Mouse (Mus musculus): Measurements from ENCODE around the gene Capn15. TPM values are rescaled to one million over a fixed set of nuclear protein-coding genes. Genes with fewer than 3 reads are reported as not detected.

The Capn15 gene
- total and polyA plus RNA-seq, 3 experiments, result 2.1 to 11.5 (median 6.0) TPM

- Histone ChIP-seq H3K36me3 (replicated peaks in 1 of 2; ENCODE audit: control insufficient read depth in 1 of 2, insufficient read depth in 1 of 2, low read length in 1 of 2) (peaks cover 33 to 68% of the 10 kb centered on the region in 2 experiments), H3K9ac (ENCODE audit: insufficient read depth, low read depth) (no peak overlapping the region), H3K9me3 (replicated peaks; ENCODE audit: low read length) (no peaks in the 10 kb centered on the region), H3K27me3 (replicated peaks) (no peaks in the 10 kb centered on the region), H3K4me1 (ENCODE audit: control insufficient read depth in 1 of 2, insufficient read depth in 2 of 2) (peaks cover 0 to 16% of the 10 kb centered on the region in 2 experiments; a peak in 2 of 4 replicates), H3K79me2 (replicated peaks; ENCODE audit: control insufficient read depth, extremely low read depth, insufficient read depth, poor library complexity, severe bottlenecking) (no peaks in the 10 kb centered on the region), H3K4me2 (ENCODE audit: insufficient read depth, low read depth, poor library complexity, severe bottlenecking) (no peak overlapping the region), H3K4me3 (replicated peaks in 1 of 3; ENCODE audit: low read depth in 2 of 3, low read length in 2 of 3, poor library complexity in 1 of 3) (no peak overlapping the region), H3K27ac (ENCODE audit: insufficient read depth, low read depth) (no peak overlapping the region)
- in situ Hi-C loops (cut with MboI; ENCODE audit: low pct_ligation_motif_present, low pct_unique_long_range_greater_than_20kb, low sequenced_read_pairs), result no loop called here
- no peak for DNase-seq (ENCODE audit: extremely low read depth)
- dilution Hi-C loops (cut with MboI; ENCODE audit: extremely low pct_ligation_motif_present, extremely low pct_unique_long_range_greater_than_20kb, low sequenced_read_pairs), result no loop called here
- TF ChIP-seq ZNF384 (IDR thresholded peaks at IDR 0.05; ENCODE audit: low read depth, low read length) (no peak), POLR2A (IDR thresholded peaks at IDR 0.05; ENCODE audit: low read depth, low read length) (no peak), ZC3H11A (IDR thresholded peaks at IDR 0.05; ENCODE audit: low read depth, low read length) (no peak), BHLHE40 (IDR thresholded peaks at IDR 0.05; ENCODE audit: low read depth, low read length) (no peak), ZKSCAN1 (IDR thresholded peaks at IDR 0.05; ENCODE audit: borderline replicate concordance, low read depth, low read length) (no peak), MAFK (IDR thresholded peaks at IDR 0.05; ENCODE audit: insufficient replicate concordance, low read length) (no peak), JUND (conservative IDR thresholded peaks at IDR 0.05; ENCODE audit: low read depth, low read length) (no peak), KAT2A (IDR thresholded peaks at IDR 0.05; ENCODE audit: insufficient replicate concordance, low read length) (no peak)
Measured at GRCm38 (mm10) chr17:25992274-25992673, 6.7 kb upstream of the Capn15 start.

- no peaks in the 10 kb centered on the region for H3K9me3 ChIP-seq (replicated peaks; ENCODE audit: low read length)
- H3K4me2 ChIP-seq (ENCODE audit: insufficient read depth, low read depth, poor library complexity, severe bottlenecking), result no peak overlapping the region
- H3K9ac ChIP-seq (ENCODE audit: insufficient read depth, low read depth), result no peak overlapping the region
- dilution Hi-C loops (cut with MboI; ENCODE audit: extremely low pct_ligation_motif_present, extremely low pct_unique_long_range_greater_than_20kb, low sequenced_read_pairs), result no loop called here
- no peak for TF ChIP-seq KAT2A (IDR thresholded peaks at IDR 0.05; ENCODE audit: insufficient replicate concordance, low read length)
- TF ChIP-seq NRF1 (IDR thresholded peaks at IDR 0.05; ENCODE audit: low read depth, low read length), result no peak
- TF ChIP-seq TBP (conservative IDR thresholded peaks at IDR 0.05; ENCODE audit: low read depth, low read length), result no peak
- TF ChIP-seq NELFE (IDR thresholded peaks at IDR 0.05; ENCODE audit: low read depth, low read length), result no peak
- TF ChIP-seq USF2 (conservative IDR thresholded peaks at IDR 0.05; ENCODE audit: low read depth, low read length), result no peak
- no peak for TF ChIP-seq MAX (IDR thresholded peaks at IDR 0.05; ENCODE audit: low read length)
- TF ChIP-seq MYC (IDR thresholded peaks at IDR 0.05; ENCODE audit: low read depth, low read length), result no peak
- no peak for TF ChIP-seq ZKSCAN1 (IDR thresholded peaks at IDR 0.05; ENCODE audit: borderline replicate concordance, low read depth, low read length)
- no peak for TF ChIP-seq RCOR1 (conservative IDR thresholded peaks at IDR 0.05; ENCODE audit: low read depth, low read length)
- TF ChIP-seq GABPA (IDR thresholded peaks at IDR 0.05; ENCODE audit: insufficient replicate concordance, low read depth, low read length), result no peak
- no peak for TF ChIP-seq E2F4 (IDR thresholded peaks at IDR 0.05; ENCODE audit: insufficient replicate concordance, low read depth, low read length)
- no peak for TF ChIP-seq BHLHE40 (IDR thresholded peaks at IDR 0.05; ENCODE audit: low read depth, low read length)
- TF ChIP-seq SIN3A (IDR thresholded peaks at IDR 0.05; ENCODE audit: low read length), result no peak
- no peak for TF ChIP-seq ZNF384 (IDR thresholded peaks at IDR 0.05; ENCODE audit: low read depth, low read length)
- no peak for TF ChIP-seq HCFC1 (IDR thresholded peaks at IDR 0.05; ENCODE audit: low read depth, low read length)
- TF ChIP-seq USF1 (IDR thresholded peaks at IDR 0.05; ENCODE audit: low read depth, low read length), result no peak
- TF ChIP-seq CHD2 (IDR thresholded peaks at IDR 0.05; ENCODE audit: low read length), result no peak
- H3K79me2 ChIP-seq (replicated peaks; ENCODE audit: control insufficient read depth, extremely low read depth, insufficient read depth, poor library complexity, severe bottlenecking), result no peaks in the 10 kb centered on the region
- H3K27me3 ChIP-seq (replicated peaks), result no peaks in the 10 kb centered on the region
- no peak overlapping the region for H3K4me3 ChIP-seq (replicated peaks in 1 of 3; ENCODE audit: low read depth in 2 of 3, low read length in 2 of 3, poor library complexity in 1 of 3)
- peaks cover 2 to 19% of the 10 kb centered on the region in 2 experiments; a peak in 3 of 4 replicates for H3K4me1 ChIP-seq (ENCODE audit: control insufficient read depth in 1 of 2, insufficient read depth in 2 of 2)
- in situ Hi-C loops (cut with MboI; ENCODE audit: low pct_ligation_motif_present, low pct_unique_long_range_greater_than_20kb, low sequenced_read_pairs), result no loop called here
- no peak for DNase-seq (ENCODE audit: extremely low read depth)
- peaks cover 33 to 65% of the 10 kb centered on the region in 2 experiments for H3K36me3 ChIP-seq (replicated peaks in 1 of 2; ENCODE audit: control insufficient read depth in 1 of 2, insufficient read depth in 1 of 2, low read length in 1 of 2)
- H3K27ac ChIP-seq (ENCODE audit: insufficient read depth, low read depth), result no peak overlapping the region
Measured at GRCm38 (mm10) chr17:25990331-25990730, 4.7 kb upstream of the Capn15 start.

All from CH12.LX (cell line).